Mouse (Mus musculus) right cerebral cortex, postnatal 25 days (tissue): Measurements from ENCODE around the gene Fam20a.

Experiments used
- DNase-seq: peaks from one replicate; pipeline ENCODE4 v3.0.0; 2022

Fam20a gene

GRCm38 (mm10) chr11:109651566-109652024 lies 70.5 kb downstream of the Fam20a start:
- DNase-seq = no peak

DNA sequence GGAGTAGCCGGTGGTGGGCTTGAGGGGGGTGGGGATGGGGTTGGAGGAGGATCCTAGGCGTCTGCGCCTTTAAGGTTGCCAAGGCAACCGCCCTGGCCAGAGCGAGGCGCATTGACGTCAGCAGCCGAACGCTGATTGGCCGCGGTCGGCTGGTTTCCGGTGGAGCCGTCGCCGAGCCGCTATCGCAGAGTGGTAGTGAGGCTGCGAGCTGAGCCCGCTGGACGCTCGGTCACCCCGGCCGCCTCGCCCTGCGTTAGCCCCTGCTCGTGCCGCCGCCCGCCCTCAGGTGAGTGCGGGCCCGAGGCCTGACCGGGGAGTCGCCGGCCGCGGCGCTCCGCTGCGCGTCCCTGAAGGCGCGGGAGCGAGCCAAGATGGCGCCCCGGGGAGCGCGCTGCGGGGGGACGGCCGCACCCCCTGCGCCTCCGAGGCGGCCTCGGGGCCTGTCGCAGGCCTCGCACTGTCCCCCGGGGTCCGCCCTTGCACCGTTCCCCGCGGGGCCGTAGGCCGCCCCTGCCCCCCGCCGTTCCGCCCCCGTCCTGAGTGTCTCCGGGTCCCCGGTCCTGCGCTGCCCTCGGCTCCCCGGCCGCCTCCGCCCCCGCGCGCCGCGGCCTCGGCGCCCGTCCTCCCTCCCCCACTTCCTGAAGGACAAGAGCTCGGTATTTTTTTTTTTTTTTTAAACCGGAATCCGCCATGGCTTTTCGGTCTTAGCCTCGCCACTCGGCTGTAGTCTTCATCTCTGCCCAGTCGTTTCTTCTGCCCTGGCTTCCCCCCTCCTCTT lies 71.1 kb downstream of the Fam20a start:
- DNase-seq = peak; percentile 94

DNA sequence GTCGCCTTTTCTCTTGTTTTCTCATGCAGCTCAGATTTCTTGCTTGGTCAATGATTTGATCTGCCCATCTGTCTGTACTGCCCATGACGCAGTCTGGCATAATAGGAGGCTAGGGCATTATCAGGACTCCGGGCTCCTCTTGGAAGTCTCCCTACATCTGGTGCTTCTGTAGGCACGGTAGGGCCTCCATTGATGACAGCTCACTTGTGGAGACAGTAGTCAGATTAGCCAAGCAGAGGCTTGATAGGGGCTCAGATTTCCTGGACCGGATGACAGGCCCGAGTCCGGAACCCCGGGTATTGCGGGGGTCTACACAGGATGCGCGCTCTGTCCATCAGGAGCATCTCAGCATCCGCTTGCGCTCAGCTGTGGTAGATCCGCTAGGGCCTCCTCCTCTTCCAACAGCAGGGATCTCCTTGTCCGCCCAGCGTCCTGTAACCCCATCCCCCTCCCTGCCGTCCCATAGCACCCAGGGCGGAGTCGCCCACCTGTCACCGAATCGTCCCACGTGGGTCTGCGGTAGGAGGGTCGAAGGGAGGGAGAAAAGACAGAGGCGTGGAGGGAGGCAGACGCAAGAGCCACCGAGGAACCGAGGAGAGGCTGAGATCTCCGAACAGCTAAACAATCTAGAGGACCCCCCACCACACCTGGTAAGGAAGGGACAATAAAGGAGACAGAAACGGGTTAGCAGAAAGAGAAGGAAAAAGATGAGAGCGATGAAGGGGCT lies 71.9 kb downstream of the Fam20a start:
- peak; percentile 87 for DNase-seq

GRCm38 (mm10) chr11:109649206-109649605 lies 72.9 kb downstream of the Fam20a start, which contains the start of gene Prkar1a:
Prkar1a (plus strand) TSS chr11:109649405.
- DNase-seq = no peak

DNA sequence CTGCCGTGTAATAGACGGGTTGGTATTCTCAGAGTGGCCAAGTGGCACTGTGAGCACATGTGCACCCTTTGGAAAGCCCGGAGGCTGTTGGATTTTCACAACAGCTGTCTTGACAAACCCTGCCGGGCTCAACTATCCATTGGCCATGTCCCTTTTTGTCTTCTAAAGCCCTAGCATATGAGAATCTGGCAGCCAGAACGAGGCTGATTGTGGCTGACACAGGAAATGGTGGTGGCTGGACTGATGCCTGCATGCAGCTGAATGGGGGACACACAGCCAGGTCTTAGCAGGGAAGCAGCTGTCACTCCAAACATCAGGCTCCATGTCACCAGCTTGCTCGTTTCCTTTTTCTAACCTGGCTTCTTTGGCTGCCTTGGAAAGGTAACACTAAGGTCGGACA lies 73.6 kb downstream of the Fam20a start:
- DNase-seq = no peak

DNA sequence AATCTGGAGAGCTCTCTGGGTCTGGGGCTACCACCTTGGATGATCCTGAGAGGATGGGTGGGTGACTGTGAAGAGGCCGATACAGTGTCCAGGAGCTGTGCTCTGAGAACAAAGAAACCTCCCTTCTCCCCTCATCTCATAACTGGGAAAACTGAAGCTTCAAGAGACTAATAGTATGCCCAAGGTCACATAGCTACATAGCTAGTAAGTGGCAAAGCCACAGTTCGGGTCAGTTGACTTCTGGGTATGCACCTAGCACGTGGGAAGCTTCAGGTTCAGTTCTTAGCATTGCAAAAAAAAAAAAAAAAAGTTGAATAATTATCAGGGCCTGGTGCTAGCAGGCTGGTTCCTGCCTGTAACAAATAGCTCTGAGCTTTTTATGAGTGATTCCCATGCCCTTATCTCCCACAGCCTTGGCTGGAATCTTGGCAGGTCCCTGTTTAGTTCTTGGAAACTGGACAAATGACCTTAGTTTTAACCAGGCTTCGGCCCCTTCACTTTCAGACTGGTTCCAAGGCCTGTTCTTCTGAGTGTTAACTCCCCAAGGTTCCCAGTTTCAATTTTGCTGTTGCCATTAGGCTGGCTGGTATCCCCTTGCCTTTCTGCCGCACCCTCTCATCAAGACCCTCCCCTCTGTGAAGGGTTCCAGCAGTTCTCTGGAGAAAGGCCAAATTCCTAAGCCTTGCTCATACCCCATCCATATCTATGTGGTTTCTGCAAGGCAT lies 80.4 kb downstream of the Fam20a start:
- DNase-seq = no peak

DNA sequence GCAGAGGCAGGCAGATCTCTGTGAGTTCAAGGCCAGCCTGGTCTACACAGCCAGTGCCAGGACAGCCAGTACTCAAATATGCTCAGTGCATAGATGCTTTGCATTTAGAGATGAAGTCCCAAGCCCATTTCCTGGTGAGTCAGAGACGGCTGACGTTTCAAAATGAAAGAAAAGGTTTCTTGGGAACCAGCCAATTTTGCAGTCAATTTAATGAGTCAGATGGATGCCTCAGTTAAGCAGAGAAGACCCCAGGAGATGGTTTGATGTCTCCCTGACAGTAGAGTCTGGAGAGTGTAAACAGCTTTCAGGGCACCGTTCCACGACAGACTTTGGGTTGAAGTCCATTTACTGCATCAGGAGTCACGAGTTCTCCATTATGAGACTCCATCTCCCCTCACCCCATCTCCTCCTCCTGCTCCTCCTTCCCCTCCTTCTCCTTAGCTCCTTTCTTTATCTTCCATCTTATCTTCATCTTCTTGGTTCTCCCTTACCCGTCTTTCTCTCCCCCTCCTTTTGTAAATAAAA lies 86.1 kb downstream of the Fam20a start:
- no peak for DNase-seq

DNA sequence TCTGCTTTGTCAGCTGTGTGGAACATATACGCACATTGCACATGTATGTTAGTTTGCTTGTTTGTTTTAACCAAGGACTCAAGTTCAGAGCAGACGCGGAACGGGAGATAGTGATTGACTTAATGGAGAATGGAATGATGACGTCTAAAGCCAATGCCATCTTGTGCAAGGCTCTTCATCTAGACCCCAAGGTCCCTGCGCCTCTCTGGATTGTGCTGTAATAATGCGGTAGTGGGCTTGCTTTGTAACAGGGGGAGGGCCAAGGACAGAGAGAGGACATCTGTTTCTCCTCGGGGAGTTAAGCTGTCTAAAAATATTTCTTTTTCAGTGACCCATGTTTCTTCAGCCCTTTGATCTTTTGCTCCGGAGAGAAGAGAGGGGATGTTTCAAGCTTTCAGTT lies 87.2 kb downstream of the Fam20a start:
- DNase-seq = no peak

GRCm38 (mm10) chr11:109629021-109629521 lies 93.0 kb downstream of the Fam20a start:
- DNase-seq = no peak

DNA sequence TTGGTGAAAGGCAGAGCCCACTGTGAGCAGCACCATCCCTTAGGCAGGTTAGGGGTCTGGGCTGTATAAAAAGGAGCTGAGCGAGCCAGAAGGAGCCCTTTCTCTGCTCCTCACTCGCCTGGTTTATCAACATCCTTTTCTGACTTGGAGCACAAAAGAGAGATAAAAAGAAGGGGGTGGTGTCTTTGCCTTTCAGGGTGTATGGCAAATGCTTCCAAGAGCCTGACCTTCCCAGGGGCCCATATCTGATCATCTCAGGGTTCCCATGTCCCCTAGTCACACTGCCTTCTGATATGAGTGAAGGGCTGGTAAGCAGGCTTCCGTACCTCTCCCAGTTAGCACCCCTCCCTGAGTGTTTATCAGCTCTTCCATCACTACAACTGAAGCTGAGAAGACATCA lies 94.0 kb downstream of the Fam20a start:
- no peak for DNase-seq

GRCm38 (mm10) chr11:109627648-109628047 lies 94.4 kb downstream of the Fam20a start:
- no peak for DNase-seq

DNA sequence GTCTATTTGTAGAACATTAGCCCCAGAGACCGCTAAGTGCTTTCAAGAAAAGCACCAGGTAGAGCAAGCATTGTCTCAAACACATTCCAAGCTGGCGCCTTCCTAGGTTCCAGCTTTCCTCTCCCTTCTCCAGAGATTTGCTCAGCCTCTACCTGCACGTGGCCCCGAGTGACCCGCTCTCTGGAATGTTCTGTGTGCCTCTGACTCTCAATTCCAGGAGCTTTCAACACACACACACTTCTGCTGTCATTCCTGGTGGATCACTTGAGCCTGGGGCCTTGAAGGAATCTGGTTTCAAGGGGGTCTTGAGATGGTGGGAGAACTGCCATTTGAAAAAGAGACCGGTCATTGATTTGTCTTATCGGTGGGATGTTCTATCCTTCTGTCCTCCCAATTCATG lies 98.8 kb downstream of the Fam20a start:
- DNase-seq = no peak

GRCm38 (mm10) chr11:109622518-109623037 lies 99.5 kb downstream of the Fam20a start:
- no peak for DNase-seq

DNA sequence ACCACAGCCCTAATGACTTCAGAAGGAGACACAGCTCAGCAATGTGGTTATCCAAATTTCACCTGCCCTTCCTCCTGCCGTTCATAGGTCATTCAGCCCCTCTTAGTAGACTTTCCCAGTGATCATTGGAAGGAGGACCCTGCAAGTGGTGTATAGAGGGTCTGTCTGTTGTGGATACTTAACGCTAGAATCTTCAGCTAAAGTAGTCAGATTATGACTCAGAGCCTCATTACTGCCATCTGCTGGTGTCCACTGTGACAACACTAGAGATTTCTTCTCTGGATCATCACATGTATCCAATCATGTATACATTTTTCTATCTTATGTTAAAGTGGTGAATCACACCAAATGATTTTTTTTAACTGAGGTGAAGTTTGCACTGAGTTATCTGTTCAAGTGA lies 100.9 kb downstream of the Fam20a start:
- no peak for DNase-seq

GRCm38 (mm10) chr11:109620356-109620755 lies 101.7 kb downstream of the Fam20a start:
- no peak for DNase-seq
